Mouse (Mus musculus) CH12.LX (cell line): Measurements from ENCODE around the gene Ttll7. TPM values are rescaled to one million over a fixed set of nuclear protein-coding genes. Genes with fewer than 3 reads are reported as not detected.

Experiments used
- DNase-seq: peaks from one replicate; pipeline ENCODE4 v3.0.0-alpha.2; 2013; ENCODE audit errors: extremely low read depth
- H3K27ac ChIP-seq: 2 replicates; pipeline ENCODE4 v1.5.1; 2012; ENCODE audit warnings: low read depth, mild to moderate bottlenecking, control low read depth, moderate library complexity; ENCODE audit not compliant: insufficient read depth
- H3K27me3 ChIP-seq: replicated peaks from 2 replicates; pipeline ENCODE3; 2012; ENCODE audit warnings: inconsistent platforms
- H3K36me3 ChIP-seq, 2 experiments: replicated peaks in 1 of 2; 2 replicates each; pipeline versions ENCODE3 to v1.6.1; 2012; ENCODE audit warnings: inconsistent platforms in 1 of 2, low read length in 1 of 2, mild to moderate bottlenecking in 1 of 2, mixed read lengths in 1 of 2, moderate library complexity in 1 of 2; ENCODE audit not compliant: control insufficient read depth in 1 of 2, insufficient read depth in 1 of 2
- H3K4me1 ChIP-seq, 2 experiments: 2 replicates each; pipeline ENCODE4 v1.6.1; 2012; ENCODE audit warnings: inconsistent platforms in 1 of 2, moderate library complexity in 1 of 2; ENCODE audit not compliant: insufficient read depth in 2 of 2, control insufficient read depth in 1 of 2
- H3K4me2 ChIP-seq: 2 replicates; pipeline ENCODE4 v1.6.1; 2012; ENCODE audit warnings: low read depth, mild to moderate bottlenecking, control low read depth; ENCODE audit not compliant: poor library complexity, insufficient read depth, severe bottlenecking
- H3K4me3 ChIP-seq, 3 experiments: fragments of 150-350 bp in 1 of 3; sonication (generic) in 1 of 3; replicated peaks in 1 of 3; 2 replicates each; pipeline versions ENCODE3 to v1.5.1; 2011 to 2012; ENCODE audit warnings: low read depth in 2 of 3, low read length in 2 of 3, mild to moderate bottlenecking in 2 of 3, moderate library complexity in 2 of 3, control low read depth in 1 of 3, improper control_type of control experiment in 1 of 3, inconsistent platforms in 1 of 3, mixed read lengths in 1 of 3; ENCODE audit not compliant: poor library complexity in 1 of 3
- H3K79me2 ChIP-seq: replicated peaks from 2 replicates; pipeline ENCODE4 v1.6.1; 2012; ENCODE audit warnings: mild to moderate bottlenecking, moderate library complexity; ENCODE audit not compliant: control insufficient read depth, poor library complexity, insufficient read depth, severe bottlenecking; ENCODE audit errors: extremely low read depth
- H3K9ac ChIP-seq: 2 replicates; pipeline ENCODE4 v1.6.1; 2012; ENCODE audit warnings: low read depth, mild to moderate bottlenecking, control low read depth, moderate library complexity; ENCODE audit not compliant: insufficient read depth
- H3K9me3 ChIP-seq: replicated peaks from 2 replicates; pipeline ENCODE3; 2012; ENCODE audit warnings: low read length, inconsistent platforms, mixed read lengths
- BHLHE40 ChIP-seq: IDR thresholded peaks from 2 replicates; pipeline ENCODE4 v1.6.1; 2011; ENCODE audit warnings: mild to moderate bottlenecking, low read depth, low read length, improper control_type of control experiment
- CHD1 ChIP-seq: IDR thresholded peaks from 2 replicates; pipeline ENCODE4 v1.6.1; 2012; ENCODE audit warnings: low read depth, low read length, improper control_type of control experiment, inconsistent platforms
- E2F4 ChIP-seq: IDR thresholded peaks from 2 replicates; pipeline ENCODE4 v1.6.1; 2011; ENCODE audit warnings: low read depth, low read length, improper control_type of control experiment; ENCODE audit not compliant: insufficient replicate concordance
- ELF1 ChIP-seq: IDR thresholded peaks from 2 replicates; pipeline ENCODE4 v1.6.1; 2014; ENCODE audit warnings: low read depth, mild to moderate bottlenecking, inconsistent platforms, low read length, improper control_type of control experiment
- EP300 ChIP-seq: IDR thresholded peaks from 2 replicates; pipeline ENCODE4 v1.6.1; 2011; ENCODE audit warnings: low read length, improper control_type of control experiment
- ETS1 ChIP-seq: conservative IDR thresholded peaks from 2 replicates; pipeline ENCODE4 v1.6.1; 2012; ENCODE audit warnings: low read depth, mild to moderate bottlenecking, inconsistent platforms, low read length, improper control_type of control experiment, moderate library complexity
- HCFC1 ChIP-seq: IDR thresholded peaks from 2 replicates; pipeline ENCODE4 v1.6.1; 2012; ENCODE audit warnings: low read depth, mild to moderate bottlenecking, inconsistent platforms, low read length, improper control_type of control experiment
- IRF4 ChIP-seq: IDR thresholded peaks from 2 replicates; pipeline ENCODE4 v1.6.1; 2014; ENCODE audit warnings: low read depth, mild to moderate bottlenecking, inconsistent platforms, low read length, improper control_type of control experiment
- JUND ChIP-seq: conservative IDR thresholded peaks from 2 replicates; pipeline ENCODE4 v1.6.1; 2011; ENCODE audit warnings: low read depth, low read length, improper control_type of control experiment
- MAFK ChIP-seq: IDR thresholded peaks from 2 replicates; pipeline ENCODE4 v1.6.1; 2011; ENCODE audit warnings: low read length, improper control_type of control experiment; ENCODE audit not compliant: insufficient replicate concordance
- MYC ChIP-seq: IDR thresholded peaks from 2 replicates; pipeline ENCODE4 v1.6.1; 2011; ENCODE audit warnings: low read depth, mild to moderate bottlenecking, improper control_type of control experiment, low read length
- NELFE ChIP-seq: IDR thresholded peaks from 2 replicates; pipeline ENCODE4 v1.6.1; 2011; ENCODE audit warnings: low read depth, low read length, improper control_type of control experiment
- NRF1 ChIP-seq: IDR thresholded peaks from 2 replicates; pipeline ENCODE4 v1.6.1; 2014; ENCODE audit warnings: low read depth, mild to moderate bottlenecking, inconsistent platforms, low read length, improper control_type of control experiment, moderate library complexity
- PAX5 ChIP-seq: IDR thresholded peaks from 2 replicates; pipeline ENCODE4 v1.6.1; 2012; ENCODE audit warnings: low read length, inconsistent platforms, mixed read lengths
- POLR2A ChIP-seq: IDR thresholded peaks from 2 replicates; pipeline ENCODE4 v1.6.1; 2011; ENCODE audit warnings: low read depth, mild to moderate bottlenecking, improper control_type of control experiment, low read length
- RCOR1 ChIP-seq: conservative IDR thresholded peaks from 2 replicates; pipeline ENCODE4 v1.6.1; 2012; ENCODE audit warnings: low read depth, mild to moderate bottlenecking, inconsistent platforms, low read length, improper control_type of control experiment
- SMC3 ChIP-seq: IDR thresholded peaks from 2 replicates; pipeline ENCODE4 v1.6.1; 2011; ENCODE audit warnings: low read depth, low read length, improper control_type of control experiment
- TBP ChIP-seq: conservative IDR thresholded peaks from 2 replicates; pipeline ENCODE4 v1.6.1; 2011; ENCODE audit warnings: low read depth, low read length, improper control_type of control experiment
- TCF12 ChIP-seq: IDR thresholded peaks from 2 replicates; pipeline ENCODE4 v1.6.1; 2014; ENCODE audit warnings: low read depth, mild to moderate bottlenecking, inconsistent platforms, low read length, improper control_type of control experiment
- ZC3H11A ChIP-seq: IDR thresholded peaks from 2 replicates; pipeline ENCODE4 v1.6.1; 2012; ENCODE audit warnings: low read depth, mild to moderate bottlenecking, inconsistent platforms, low read length, improper control_type of control experiment
- ZKSCAN1 ChIP-seq: IDR thresholded peaks from 2 replicates; pipeline ENCODE4 v1.6.1; 2012; ENCODE audit warnings: low read depth, inconsistent platforms, low read length, improper control_type of control experiment, borderline replicate concordance
- dilution Hi-C: fragments of 300-500 bp; cut with MboI; formaldehyde crosslinking; loops from 2 replicates; pipeline ENCODE4 v1.14.3; 2020; ENCODE audit warnings: low sequenced_read_pairs; ENCODE audit not compliant: extremely low pct_unique_long_range_greater_than_20kb, extremely low pct_ligation_motif_present
- in situ Hi-C: fragments of 300-500 bp; cut with MboI; formaldehyde crosslinking; loops from 3 replicates; pipeline ENCODE4 v1.14.3; 2019; ENCODE audit warnings: low sequenced_read_pairs, low pct_ligation_motif_present, low pct_unique_long_range_greater_than_20kb, mixed read lengths
- polyA plus RNA-seq: library from polyadenylated mRNA; unstranded; fragments of >175 nt; gene quantifications from 2 replicates; pipeline ENCODE4 v1.2.1, GENCODE M21; 2012; ENCODE audit warnings: low read depth; ENCODE audit not compliant: insufficient read length
- total RNA-seq, 2 experiments: library from RNA; depleted of rRNA; stranded (reverse); fragments of 300-350 nt in 1 of 2; fragments of >200 nt in 1 of 2; gene quantifications; 2 replicates each; pipeline ENCODE4 v1.2.3; 2012 to 2014

Ttll7 gene
- total and polyA plus RNA-seq, 3 experiments = 1.7 to 3.9 (median 2.0) TPM

GRCm38 (mm10) chr3:146842766-146843165 lies 9.4 kb upstream of the Ttll7 start:
- TF ChIP-seq SMC3 = no peak
- no peak for TF ChIP-seq TBP
- no peak for TF ChIP-seq MAFK
- no peak for TF ChIP-seq POLR2A
- TF ChIP-seq HCFC1 = no peak
- no peak for TF ChIP-seq TCF12
- Histone ChIP-seq H3K79me2 (no peaks in the 10 kb centered on the region), H3K9ac (no peak overlapping the region), H3K27ac (no peak overlapping the region), H3K9me3 (no peaks in the 10 kb centered on the region), H3K4me2 (peak overlapping the region; percentile 7; the same call in 1 of the 2 replicates), H3K4me3 (no peak overlapping the region), H3K4me1 (no peaks in the 10 kb centered on the region), H3K27me3 (no peaks in the 10 kb centered on the region), H3K36me3 (no peaks in the 10 kb centered on the region)
- in situ Hi-C loops (no loop called here), dilution Hi-C loops (no loop called here)
- no peak for DNase-seq

GRCm38 (mm10) chr3:146843470-146843869 lies 8.7 kb upstream of the Ttll7 start:
- no peak overlapping the region for H3K4me3 ChIP-seq
- peaks cover 5% of the 10 kb centered on the region in 2 experiments; a peak in 3 of 4 replicates for H3K4me1 ChIP-seq
- in situ Hi-C loops (no loop called here), dilution Hi-C loops (no loop called here)
- no peak for DNase-seq
- TF ChIP-seq EP300 (no peak), NELFE (no peak), CHD1 (no peak), JUND (no peak), ZKSCAN1 (no peak)
- no peak overlapping the region for H3K4me2 ChIP-seq
- H3K27ac ChIP-seq = no peak overlapping the region
- no peaks in the 10 kb centered on the region for H3K27me3 ChIP-seq
- no peaks in the 10 kb centered on the region for H3K9me3 ChIP-seq
- no peaks in the 10 kb centered on the region for H3K36me3 ChIP-seq
- H3K9ac ChIP-seq = no peak overlapping the region
- H3K79me2 ChIP-seq = no peaks in the 10 kb centered on the region

- DNase-seq = no peak
- Histone ChIP-seq H3K9me3 (no peaks in the 10 kb centered on the region), H3K79me2 (no peaks in the 10 kb centered on the region), H3K9ac (no peak overlapping the region), H3K4me3 (no peak overlapping the region), H3K4me1 (peaks cover 11% of the 10 kb centered on the region in 2 experiments; a peak in 3 of 4 replicates), H3K27me3 (no peaks in the 10 kb centered on the region), H3K4me2 (no peak overlapping the region), H3K36me3 (no peaks in the 10 kb centered on the region), H3K27ac (no peak overlapping the region)
- in situ Hi-C loops (no loop called here), dilution Hi-C loops (no loop called here)
- TF ChIP-seq E2F4 (no peak), NRF1 (no peak), RCOR1 (no peak), ZC3H11A (no peak), ELF1 (no peak), BHLHE40 (no peak), ETS1 (no peak), MYC (no peak), IRF4 (no peak), PAX5 (no peak), EP300 (no peak)
Observed at GRCm38 (mm10) chr3:146846237-146846636, 5.9 kb upstream of the Ttll7 start.
